Comparison of ENCODE assay signal across 33 mouse cellular contexts in genomic region chrX:53168623-53169022, GRCm38 (mm10).
DNase-seq lines count a peak whose midpoint lies in the region; ATAC-seq and TF ChIP-seq lines count a peak whose summit lies in the region.
"Had no signal": no experiment of that assay in that cellular context is flagged by ENCODE, and none has a peak within 500 bp of the region (broad histone marks: within the 10 kb centered on the region; RNA-seq: fewer than 3 reads in every experiment).

No protein-coding gene starts in this region.

- no peak overlapping the region for H3K4me2 ChIP-seq in heart, embryonic 12.5 days
- H3K4me2 ChIP-seq in CH12.LX (ENCODE audit: insufficient read depth, low read depth, poor library complexity, severe bottlenecking), result no peak overlapping the region
- H3K4me2 ChIP-seq in myocyte (ENCODE audit: low read depth), result no peak overlapping the region
- H3K4me2 ChIP-seq: forebrain, embryonic 13.5 days; hindbrain, embryonic 15.5 days; kidney, embryonic 15.5 days; limb, embryonic 12.5 days; liver, embryonic 15.5 days; lung, embryonic 14.5 days; midbrain, embryonic 13.5 days had no signal

- no peak for DNase-seq in heart, adult 18-20 months
- DNase-seq in 3134 (ENCODE audit: extremely low read depth, insufficient read length, low spot score) (peak; percentile 7), CH12.LX (ENCODE audit: extremely low read depth) (peak; percentile 13)
- no peak for DNase-seq in spleen, adult 18-20 months
- DNase-seq in layer of hippocampus, adult 18-20 months (ENCODE audit: low spot score in 2 of 2), result no peak
- DNase-seq: B cell, adult 2 months; cerebellum, adult 2 months; cerebellum, postnatal 25 days; gastrocnemius, postnatal 14 days; heart, adult 2 months; kidney, adult 11 months; kidney, postnatal 25 days; lung, embryonic 14.5 days; lung, postnatal 36 days; retina, postnatal 1 day; right cerebral cortex, postnatal 14 days; thymus, adult 18-20 months; thymus, postnatal 4 days had no signal

- H3K9me3 ChIP-seq in heart, embryonic 12.5 days (replicated peaks), result no peaks in the 10 kb centered on the region
- no peaks in the 10 kb centered on the region for H3K9me3 ChIP-seq in CH12.LX (replicated peaks; ENCODE audit: low read length)
- H3K9me3 ChIP-seq: forebrain, embryonic 13.5 days; G1E; hindbrain, embryonic 10.5 days; hindbrain, embryonic 15.5 days; kidney, embryonic 15.5 days; limb, embryonic 12.5 days; liver, embryonic 15.5 days; megakaryocyte, embryonic 14.5 days; midbrain, embryonic 13.5 days had no signal

- dilution Hi-C loops in CH12.LX (cut with MboI; ENCODE audit: extremely low pct_ligation_motif_present, extremely low pct_unique_long_range_greater_than_20kb, low sequenced_read_pairs), result no loop called here

- WGBS in heart, embryonic 12.5 days, result 69% methylated on average over 2 of the region's 2 CpGs

- no peak for TF ChIP-seq RAD21 in CH12.LX (IDR thresholded peaks at IDR 0.05; ENCODE audit: low read depth, low read length)

- TF ChIP-seq POLR2A in CH12.LX (IDR thresholded peaks at IDR 0.05; ENCODE audit: low read depth, low read length), result no peak
- no peak for TF ChIP-seq POLR2A in myocyte (IDR thresholded peaks at IDR 0.05; ENCODE audit: insufficient read length, low read depth)

- TF ChIP-seq EP300 in CH12.LX (IDR thresholded peaks at IDR 0.05; ENCODE audit: low read length), result no peak

- no peak for TF ChIP-seq CTCF in CH12.LX (conservative IDR thresholded peaks at IDR 0.05 in 1 of 2, IDR thresholded peaks at IDR 0.05 in 1 of 2; ENCODE audit: low read depth in 2 of 2, low read length in 2 of 2)

- peaks cover 20% of the 10 kb centered on the region for H3K4me1 ChIP-seq in heart, embryonic 12.5 days (replicated peaks)
- no peaks in the 10 kb centered on the region for H3K4me1 ChIP-seq in CH12.LX (ENCODE audit: control insufficient read depth in 1 of 2, insufficient read depth in 2 of 2)
- H3K4me1 ChIP-seq: forebrain, embryonic 13.5 days; hindbrain, embryonic 10.5 days; hindbrain, embryonic 15.5 days; liver, embryonic 15.5 days; midbrain, embryonic 13.5 days had no signal

- ATAC-seq in heart, embryonic 12.5 days (ENCODE audit: insufficient number of reproducible peaks, low FRiP score), result no peak
- ATAC-seq: forebrain, embryonic 13.5 days; inflammation-experienced regulatory T-cells, adult 6 months; midbrain, embryonic 13.5 days; Patski had no signal

- in situ Hi-C loops in CH12.LX (cut with MboI; ENCODE audit: low pct_ligation_motif_present, low pct_unique_long_range_greater_than_20kb, low sequenced_read_pairs), result no loop called here

- no peak overlapping the region for H3ac ChIP-seq in myocyte (ENCODE audit: control insufficient read depth, insufficient read length)

- 0 out of 2 replicates have a peak overlapping the region, but pooled peaks have one; percentile 23 for H3K27ac ChIP-seq in heart, embryonic 12.5 days (ENCODE audit: poor library complexity, severe bottlenecking)
- H3K27ac ChIP-seq in CH12.LX (ENCODE audit: insufficient read depth, low read depth), result no peak overlapping the region
- H3K27ac ChIP-seq: forebrain, embryonic 13.5 days; heart, adult 2 months; hindbrain, embryonic 10.5 days; hindbrain, embryonic 15.5 days; kidney, embryonic 15.5 days; layer of hippocampus, adult 2 months; left cerebral cortex, adult 2 months; limb, embryonic 12.5 days; liver, embryonic 15.5 days; midbrain, embryonic 13.5 days had no signal

- H3K27me3 ChIP-seq in heart, embryonic 12.5 days (replicated peaks), result no peaks in the 10 kb centered on the region
- H3K27me3 ChIP-seq in CH12.LX (replicated peaks), result no peaks in the 10 kb centered on the region
- H3K27me3 ChIP-seq in myocyte (ENCODE audit: control insufficient read depth, insufficient read depth, insufficient read length), result no peaks in the 10 kb centered on the region
- H3K27me3 ChIP-seq: forebrain, embryonic 13.5 days; hindbrain, embryonic 15.5 days; limb, embryonic 12.5 days; liver, embryonic 15.5 days; midbrain, embryonic 13.5 days had no signal

- H3K79me2 ChIP-seq in CH12.LX (replicated peaks; ENCODE audit: control insufficient read depth, extremely low read depth, insufficient read depth, poor library complexity, severe bottlenecking) (no peaks in the 10 kb centered on the region), myocyte (ENCODE audit: control insufficient read depth, insufficient read depth) (no peaks in the 10 kb centered on the region)

- H3K4me3 ChIP-seq in heart, embryonic 12.5 days, result no peak overlapping the region
- H3K4me3 ChIP-seq in CH12.LX (replicated peaks in 1 of 3; ENCODE audit: low read depth in 2 of 3, low read length in 2 of 3, poor library complexity in 1 of 3) (no peak overlapping the region), myocyte (no peak overlapping the region)
- H3K4me3 ChIP-seq: forebrain, embryonic 13.5 days; heart, adult 2 months; hindbrain, embryonic 10.5 days; hindbrain, embryonic 15.5 days; kidney, embryonic 15.5 days; layer of hippocampus, adult 2 months; left cerebral cortex, adult 2 months; limb, embryonic 12.5 days; liver, embryonic 15.5 days; megakaryocyte, embryonic 14.5 days; midbrain, embryonic 13.5 days had no signal

- H3K9ac ChIP-seq in heart, embryonic 12.5 days, result no peak overlapping the region
- no peak overlapping the region for H3K9ac ChIP-seq in CH12.LX (ENCODE audit: insufficient read depth, low read depth)
- H3K9ac ChIP-seq: forebrain, embryonic 13.5 days; hindbrain, embryonic 15.5 days; kidney, embryonic 15.5 days; limb, embryonic 12.5 days; liver, embryonic 15.5 days; lung, embryonic 14.5 days; midbrain, embryonic 13.5 days had no signal

- no peaks in the 10 kb centered on the region for H3K36me3 ChIP-seq in heart, embryonic 12.5 days
- H3K36me3 ChIP-seq in CH12.LX (replicated peaks in 1 of 2; ENCODE audit: control insufficient read depth in 1 of 2, insufficient read depth in 1 of 2, low read length in 1 of 2) (no peaks in the 10 kb centered on the region), myocyte (ENCODE audit: control insufficient read depth, insufficient read depth) (no peaks in the 10 kb centered on the region)
- H3K36me3 ChIP-seq: G1E; hindbrain, embryonic 10.5 days; hindbrain, embryonic 15.5 days; kidney, embryonic 15.5 days; limb, embryonic 12.5 days; liver, embryonic 15.5 days; midbrain, embryonic 13.5 days had no signal

TF ChIP-seq in CH12.LX, 34 proteins besides CTCF, POLR2A, EP300 and RAD21:
- TF ChIP-seq USF1 (IDR thresholded peaks at IDR 0.05; ENCODE audit: low read depth, low read length), result no peak
- no peak for TF ChIP-seq PAX5 (IDR thresholded peaks at IDR 0.05; ENCODE audit: low read length)
- no peak for TF ChIP-seq IRF4 (IDR thresholded peaks at IDR 0.05; ENCODE audit: low read depth, low read length)
- no peak for TF ChIP-seq ZNF384 (IDR thresholded peaks at IDR 0.05; ENCODE audit: low read depth, low read length)
- TF ChIP-seq JUND (conservative IDR thresholded peaks at IDR 0.05; ENCODE audit: low read depth, low read length), result no peak
- TF ChIP-seq ZKSCAN1 (IDR thresholded peaks at IDR 0.05; ENCODE audit: borderline replicate concordance, low read depth, low read length), result no peak
- TF ChIP-seq MXI1 (IDR thresholded peaks at IDR 0.05; ENCODE audit: low read depth, low read length), result no peak
- TF ChIP-seq UBTF (IDR thresholded peaks at IDR 0.05; ENCODE audit: low read depth, low read length), result no peak
- TF ChIP-seq MAZ (IDR thresholded peaks at IDR 0.05; ENCODE audit: low read depth, low read length), result no peak
- no peak for TF ChIP-seq HCFC1 (IDR thresholded peaks at IDR 0.05; ENCODE audit: low read depth, low read length)

TF ChIP-seq in myocyte, 11 proteins besides CTCF, POLR2A, EP300 and RAD21:
- TF ChIP-seq MYOD1 (IDR thresholded peaks at IDR 0.05; ENCODE audit: control insufficient read depth in 1 of 3, insufficient read length in 2 of 3, low read depth in 2 of 3) (peak in 2 of 3 experiments; percentile 53 to 82), REST (IDR thresholded peaks at IDR 0.05; ENCODE audit: insufficient read depth, insufficient read length) (no peak), MYOG (IDR thresholded peaks at IDR 0.05; ENCODE audit: control insufficient read depth in 1 of 3, insufficient read depth in 1 of 3, insufficient read length in 2 of 3, low read depth in 2 of 3) (peak in 1 of 3 experiments; percentile 46)
TF ChIP-seq in myocyte: peak in this region for 2.

Comparison
In these comparisons a context has a peak if more than half of its experiments do, and no peak if none do; other contexts are left out.
1. DNase-seq: peak in 3134 (single experiment) and CH12.LX (single experiment); none in heart, adult 18-20 months (0 of 2), spleen, adult 18-20 months (0 of 2) and layer of hippocampus, adult 18-20 months (0 of 2).